Mouse (Mus musculus) retina, embryonic 14.5 days (tissue): Measurements from ENCODE around the gene Serpinb5.
"Not testable (repeated sequence)": the region's sequence is repeated elsewhere in the genome, so short reads cannot be mapped to it uniquely, and the experiment has no call there.

ENCODE experiments used
- DNase-seq: peaks from one replicate; pipeline ENCODE4 v3.0.0-alpha.2; 2015; ENCODE audit warnings: low spot score

Gene Serpinb5

DNA sequence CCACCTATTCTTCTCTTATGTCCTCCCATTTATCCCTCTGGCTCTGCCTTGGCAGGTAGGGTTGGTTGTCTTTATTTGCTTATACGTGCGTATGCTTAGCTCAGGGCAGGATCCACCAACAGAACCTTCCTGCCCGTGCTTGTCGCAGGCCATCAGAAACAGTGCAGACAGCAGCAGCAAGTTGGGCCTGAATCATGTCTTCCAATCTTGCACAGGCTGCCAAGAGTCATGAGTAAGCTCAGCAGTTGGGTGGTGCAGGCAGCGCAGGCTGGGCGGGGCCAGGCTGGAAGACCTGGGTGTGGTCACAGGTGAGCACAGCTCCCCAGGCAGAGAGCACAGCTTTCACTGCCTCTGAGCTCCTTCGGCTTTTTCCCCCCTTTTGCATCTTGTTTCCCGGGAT is at the start of gene Serpinb5:
Serpinb5 (plus strand) TSS at position 327 of the 400 bp plus-strand sequence.
- DNase-seq: no peak

DNA sequence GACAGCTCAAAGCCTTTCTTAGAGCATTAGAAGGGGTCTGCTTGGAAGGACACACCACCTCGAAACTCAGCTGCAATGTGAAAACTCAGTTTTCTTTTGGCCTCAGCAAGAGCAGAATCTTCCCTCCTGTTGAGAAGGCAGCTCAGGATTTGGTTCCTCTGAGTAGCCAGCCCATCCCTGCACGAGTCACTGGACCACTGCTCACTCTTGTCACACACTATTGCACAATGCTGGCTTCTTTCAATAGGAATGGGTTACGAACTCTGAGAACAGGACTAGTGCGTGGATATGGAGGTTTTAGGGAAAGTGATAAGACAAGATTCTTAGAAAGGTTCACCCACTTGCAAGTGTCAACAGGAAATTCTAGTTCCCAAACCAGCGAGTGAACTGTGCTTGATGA is 46.1 kb upstream of the Serpinb5 start:
- DNase-seq: no peak

DNA sequence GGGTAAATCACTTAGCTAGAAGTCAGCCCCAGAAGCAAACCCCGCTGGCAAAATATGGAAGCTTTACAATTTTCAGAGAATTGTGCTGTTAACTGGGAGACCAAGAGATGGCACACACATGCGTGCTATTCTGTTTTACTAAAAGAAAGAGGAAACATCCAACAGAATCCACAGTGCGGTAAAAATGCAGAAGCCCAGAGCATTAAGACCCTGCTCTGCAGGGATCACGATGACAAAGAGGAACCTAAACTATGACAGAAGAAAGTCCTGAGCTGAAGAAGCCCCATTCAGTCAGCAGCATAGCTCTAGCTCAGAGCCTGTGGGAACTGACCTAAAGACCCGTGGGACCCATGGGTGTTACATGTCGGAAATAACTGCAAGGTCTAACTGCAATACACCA is 45.7 kb upstream of the Serpinb5 start:
- DNase-seq: no peak

DNA sequence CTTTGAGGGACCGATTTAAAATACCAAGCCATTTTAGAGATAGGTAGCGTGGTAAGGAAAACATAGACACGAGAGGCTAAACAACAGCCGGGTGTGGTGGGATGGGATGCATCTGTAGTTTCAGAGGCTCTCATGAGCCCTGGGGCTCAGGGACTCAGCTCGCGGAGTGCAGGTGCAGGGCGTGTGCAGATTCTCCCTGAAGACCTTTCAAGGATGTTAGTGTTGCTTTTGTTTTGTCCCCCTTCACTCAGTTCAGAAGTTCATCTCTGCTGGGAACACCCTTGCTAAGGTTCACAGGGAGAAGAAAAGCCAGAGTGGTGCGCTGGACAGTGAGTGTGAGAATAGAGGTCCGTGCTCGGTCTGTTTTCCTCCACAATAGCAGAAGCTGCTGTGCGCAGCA is 44.2 kb upstream of the Serpinb5 start:
- no peak for DNase-seq

DNA sequence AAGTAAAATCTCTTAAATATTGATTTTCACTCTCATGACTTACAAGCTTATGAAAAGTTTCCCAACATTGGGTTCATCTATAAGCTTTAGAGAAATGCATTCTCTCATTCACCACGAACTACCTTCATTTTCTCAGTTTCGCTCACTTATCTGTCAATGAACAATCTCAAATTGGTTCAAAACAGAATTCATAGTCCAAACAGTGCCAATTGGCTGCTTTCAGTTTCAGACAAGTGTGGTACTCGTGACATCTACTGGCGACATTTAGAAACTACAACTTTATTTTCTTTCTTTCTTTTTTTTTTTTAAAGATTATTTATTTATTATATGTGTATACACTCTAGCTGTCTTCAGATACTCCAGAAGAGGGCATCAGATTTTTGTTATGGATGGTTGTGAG is 42.6 kb upstream of the Serpinb5 start:
- peak; percentile 71 for DNase-seq

DNA sequence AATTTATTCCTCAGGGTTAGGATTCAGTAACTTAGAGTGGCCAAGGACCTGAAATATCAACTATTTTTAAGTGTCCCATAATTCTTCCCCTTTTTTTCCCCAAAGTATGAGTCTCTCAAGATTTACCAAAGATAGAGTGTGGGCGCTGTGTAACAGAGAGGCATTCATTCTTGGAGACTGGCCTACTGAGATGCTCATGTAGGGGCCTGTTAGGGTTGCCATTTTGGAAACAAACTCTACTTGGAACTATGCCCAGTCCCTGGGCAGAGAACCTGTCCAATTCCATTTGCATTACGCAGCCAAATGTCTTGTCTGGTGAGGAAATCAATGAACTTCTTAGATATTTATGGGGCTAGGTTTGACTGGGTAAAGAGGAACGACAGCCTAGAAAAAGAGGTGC is 38.7 kb upstream of the Serpinb5 start:
- no peak for DNase-seq

DNA sequence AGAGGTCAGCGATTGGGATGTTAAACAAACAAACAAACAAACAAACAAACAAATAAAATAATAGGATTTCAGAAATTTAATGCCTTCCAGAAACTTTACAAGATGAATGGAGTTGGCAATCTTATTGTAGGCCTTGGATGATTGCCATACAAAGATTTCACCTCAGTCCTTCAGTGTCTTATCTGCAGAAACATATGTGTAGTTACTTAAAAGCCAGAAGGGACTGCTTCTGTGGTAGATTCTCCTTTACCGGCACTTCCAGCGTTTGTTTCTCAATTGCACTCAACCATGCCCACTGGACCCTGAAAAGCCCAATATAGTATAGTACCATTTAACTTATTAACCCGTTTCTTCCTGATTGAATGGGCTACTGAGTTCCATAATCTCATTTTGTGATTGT is 32.2 kb upstream of the Serpinb5 start:
- DNase-seq: no peak

DNA sequence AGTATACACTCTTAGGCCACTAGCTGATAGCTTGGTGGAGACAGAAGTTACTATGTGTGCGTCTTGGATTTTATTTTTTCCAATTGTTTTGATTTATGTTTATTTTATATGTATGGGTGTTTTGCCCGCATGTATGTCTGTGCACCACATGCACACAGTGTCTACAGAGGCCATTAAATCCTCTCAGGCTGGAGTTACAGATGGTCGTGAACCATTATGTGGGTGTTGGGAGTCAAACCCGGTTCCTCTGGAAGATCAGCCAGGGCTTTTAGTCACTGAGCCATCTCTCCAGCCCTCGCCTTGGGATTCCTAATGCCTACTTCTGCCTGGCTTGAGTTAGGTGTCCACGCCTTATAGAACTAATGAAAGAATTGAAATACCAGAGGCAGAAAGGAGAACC is 4.6 kb downstream of the Serpinb5 start:
- no peak for DNase-seq

DNA sequence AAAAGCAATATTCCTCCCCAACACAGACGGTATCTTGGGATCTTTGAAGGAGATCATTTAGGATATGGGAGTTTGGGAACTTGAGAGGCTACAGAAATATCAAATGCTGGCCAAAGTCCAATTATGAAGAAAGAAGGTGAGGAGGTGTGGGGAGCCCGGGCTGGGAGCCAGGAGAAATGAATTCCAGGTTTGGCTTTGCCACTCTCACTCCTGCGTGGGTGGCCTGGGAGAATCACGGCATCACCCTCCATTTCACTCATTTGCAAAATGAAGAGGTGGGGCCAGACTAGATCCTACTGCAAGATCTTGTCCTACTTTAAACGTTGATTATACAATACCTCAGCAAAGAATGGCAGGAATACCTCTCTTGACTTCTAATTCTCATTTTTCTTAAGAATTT is 5.1 kb downstream of the Serpinb5 start:
- DNase-seq: no peak

DNA sequence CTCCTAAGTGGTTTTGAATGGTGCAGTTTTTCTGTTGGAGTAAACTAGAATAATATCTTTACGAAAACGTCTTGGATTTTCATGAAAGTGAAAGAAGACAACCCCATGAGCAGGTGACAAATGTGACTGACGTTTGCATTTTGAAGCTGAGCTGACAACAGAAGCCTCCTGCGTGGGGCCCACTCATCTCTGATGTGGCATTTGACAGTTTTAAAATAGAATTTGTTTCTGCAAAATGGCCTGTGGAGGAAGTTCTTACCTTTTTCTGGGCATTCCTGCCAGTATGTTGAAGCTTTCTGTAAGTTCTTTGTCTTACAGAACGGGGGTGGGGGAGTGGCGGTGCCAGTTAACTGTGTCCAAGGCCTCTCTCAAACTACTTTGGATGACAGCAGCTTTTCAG is 5.8 kb downstream of the Serpinb5 start:
- no peak for DNase-seq

DNA sequence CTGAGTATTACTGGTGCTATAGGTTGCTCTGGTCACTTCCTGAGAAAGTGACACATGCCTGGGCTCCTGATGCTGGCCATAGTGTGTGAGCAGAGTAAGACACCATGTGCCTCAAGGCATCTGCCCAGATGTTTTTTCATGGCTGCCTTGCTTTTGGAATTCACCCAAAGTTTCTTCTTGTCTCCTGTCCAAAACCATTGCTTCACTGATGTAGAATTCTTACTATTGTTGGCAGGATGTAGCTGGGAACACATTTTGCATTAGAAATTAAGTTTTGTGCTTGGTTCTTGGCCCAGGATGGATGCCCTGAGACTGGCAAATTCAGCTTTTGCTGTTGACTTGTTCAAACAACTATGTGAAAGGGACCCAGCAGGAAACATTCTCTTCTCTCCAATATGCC is 9.0 kb downstream of the Serpinb5 start:
- no peak for DNase-seq

DNA sequence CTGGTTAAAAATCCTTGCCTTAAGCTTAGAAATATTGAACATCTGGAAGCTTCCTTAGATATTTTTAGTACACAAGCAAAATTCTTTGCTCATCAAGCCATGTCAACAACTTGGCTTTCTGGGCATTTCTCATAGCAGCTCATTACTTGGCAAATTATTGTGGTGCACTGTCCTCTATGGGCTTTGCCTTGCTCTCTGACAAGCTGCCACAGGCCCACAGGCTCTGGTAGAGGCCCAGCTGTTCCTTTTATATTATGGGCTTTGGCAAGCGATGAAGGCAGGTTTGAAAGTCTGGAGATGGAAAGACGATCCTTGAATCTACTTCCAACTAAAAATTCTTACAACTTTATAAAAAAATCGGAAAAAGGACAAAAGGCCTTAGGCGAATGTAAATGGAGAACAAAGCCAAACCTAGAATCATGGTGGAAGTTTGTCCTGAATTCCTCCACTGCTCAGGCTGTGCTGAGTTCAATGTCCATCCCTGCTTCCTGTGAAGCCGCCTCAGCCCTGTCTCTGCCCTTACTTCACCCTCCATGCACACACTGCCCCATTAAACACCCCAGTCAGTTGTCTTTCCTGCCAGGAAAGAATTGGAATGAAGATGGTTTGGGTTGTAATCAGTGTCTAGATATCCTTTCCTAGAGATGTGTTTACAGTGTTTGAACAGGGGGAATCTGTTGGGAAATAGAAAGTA is 14.4 kb downstream of the Serpinb5 start:
- no peak for DNase-seq

DNA sequence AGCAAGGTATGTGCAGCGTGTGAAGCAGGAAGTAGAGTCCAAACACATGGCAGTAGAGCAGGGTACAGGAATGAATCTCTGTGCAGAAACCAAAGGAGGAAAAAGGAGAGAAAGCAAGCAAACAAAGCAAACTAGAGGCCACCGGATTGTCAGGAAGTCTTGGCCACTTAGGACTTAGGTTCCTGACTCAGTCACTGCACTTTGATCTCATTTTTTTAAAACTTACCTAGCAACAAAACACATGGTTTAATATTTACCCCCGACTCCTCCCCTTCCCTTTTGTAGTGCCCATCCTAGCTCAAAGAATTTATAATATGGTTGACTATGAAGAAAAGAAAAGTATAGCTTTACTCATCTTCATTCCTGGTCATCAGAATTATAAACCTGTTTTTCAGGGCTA is 15.2 kb downstream of the Serpinb5 start:
- no peak for DNase-seq

DNA sequence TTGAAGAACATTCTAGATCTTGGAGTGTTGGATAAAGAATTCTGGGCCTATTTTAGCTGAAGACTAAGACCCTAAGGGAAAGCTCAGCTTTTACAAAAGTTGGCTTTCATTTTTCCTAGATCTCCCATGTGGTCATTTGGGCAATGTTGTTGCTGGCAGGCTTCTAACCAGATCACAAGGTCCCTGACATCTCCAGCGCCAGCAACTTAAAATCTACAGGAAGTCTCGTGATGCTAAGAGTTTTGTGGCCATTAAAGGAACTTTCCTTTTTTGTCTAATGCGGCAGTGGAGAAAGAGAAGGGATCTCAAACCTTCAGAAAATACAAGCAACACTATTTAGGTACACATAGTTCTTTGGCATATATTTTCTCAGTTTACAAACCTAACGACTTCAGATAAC is 21.8 kb downstream of the Serpinb5 start:
- no peak for DNase-seq

DNA sequence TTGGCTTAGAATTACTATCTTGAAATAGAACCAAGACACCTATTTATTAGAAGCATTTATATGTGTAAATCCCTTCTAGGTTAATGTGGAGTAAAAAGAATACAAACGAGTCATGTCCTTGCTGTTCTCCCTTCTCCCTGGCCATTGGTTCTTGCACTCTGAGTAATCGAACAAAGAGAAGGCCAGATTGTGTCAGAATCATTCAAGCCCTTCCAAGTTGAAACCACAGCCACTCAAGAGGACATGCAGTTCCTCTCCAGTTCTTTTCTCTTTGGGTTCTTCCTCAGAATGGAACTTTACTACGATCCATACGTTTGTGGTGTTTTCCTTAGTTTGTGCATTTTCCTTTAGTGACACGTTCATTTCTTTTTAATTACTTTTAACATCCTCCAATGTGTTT is 22.4 kb downstream of the Serpinb5 start:
- no peak for DNase-seq

DNA sequence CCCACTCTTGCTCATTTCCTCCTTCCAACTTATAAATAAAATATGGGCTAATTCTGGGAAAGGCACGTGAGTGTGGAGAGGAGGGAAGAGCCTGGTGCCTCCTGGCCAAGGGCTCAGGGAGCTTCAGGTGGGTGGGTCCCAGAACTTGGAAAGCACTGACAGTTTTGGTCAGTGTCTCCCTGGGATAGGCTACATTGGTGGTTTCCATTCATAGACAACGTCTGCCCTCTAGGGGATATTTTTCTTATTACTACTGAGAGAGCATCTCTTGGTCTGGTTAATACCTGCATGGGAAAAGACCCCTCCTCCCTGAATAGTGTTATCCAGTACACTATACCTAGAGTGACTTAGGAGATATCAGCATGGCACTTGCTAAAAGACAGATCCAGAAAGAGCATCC is 22.8 kb downstream of the Serpinb5 start:
- peak; percentile 60 for DNase-seq

DNA sequence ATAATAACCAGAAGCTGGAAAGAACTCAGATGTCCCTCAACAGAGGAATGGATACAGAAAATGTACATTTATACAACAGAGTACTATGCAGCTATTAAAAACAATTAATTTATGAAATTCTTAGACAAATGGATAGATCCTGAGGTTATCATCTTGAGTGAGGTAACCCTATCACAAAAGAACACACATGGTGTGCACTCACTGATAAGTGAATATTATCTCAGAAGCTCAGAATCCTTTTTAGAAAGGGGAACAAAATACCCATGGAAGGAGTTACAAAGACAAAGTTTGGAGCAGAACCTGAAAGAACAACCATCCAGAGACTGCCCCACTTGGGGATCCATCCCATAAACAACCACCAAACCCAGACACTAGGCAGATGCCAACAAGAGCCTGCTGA is 34.2 kb downstream of the Serpinb5 start:
- not testable (repeated sequence) for DNase-seq

DNA sequence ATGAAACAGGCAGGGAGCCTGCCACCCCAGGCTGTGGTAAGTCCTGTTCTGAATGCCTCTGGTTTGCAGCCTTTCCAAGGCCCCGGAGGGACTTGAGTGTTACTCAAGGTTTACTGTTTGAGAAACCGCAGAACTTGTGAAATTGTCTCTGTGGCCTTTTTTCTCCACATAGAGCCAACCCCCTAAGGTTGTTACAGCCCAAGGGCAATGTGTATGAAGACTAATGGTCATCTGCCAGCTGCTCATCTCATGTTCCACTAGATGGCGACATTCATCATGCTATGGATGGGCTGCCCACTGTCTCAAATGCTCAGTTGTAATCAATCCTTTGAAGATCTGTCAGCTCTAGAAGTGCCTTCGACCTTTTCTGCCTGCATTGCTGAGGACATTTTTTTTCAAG is 40.4 kb downstream of the Serpinb5 start:
- DNase-seq: peak; percentile 49

DNA sequence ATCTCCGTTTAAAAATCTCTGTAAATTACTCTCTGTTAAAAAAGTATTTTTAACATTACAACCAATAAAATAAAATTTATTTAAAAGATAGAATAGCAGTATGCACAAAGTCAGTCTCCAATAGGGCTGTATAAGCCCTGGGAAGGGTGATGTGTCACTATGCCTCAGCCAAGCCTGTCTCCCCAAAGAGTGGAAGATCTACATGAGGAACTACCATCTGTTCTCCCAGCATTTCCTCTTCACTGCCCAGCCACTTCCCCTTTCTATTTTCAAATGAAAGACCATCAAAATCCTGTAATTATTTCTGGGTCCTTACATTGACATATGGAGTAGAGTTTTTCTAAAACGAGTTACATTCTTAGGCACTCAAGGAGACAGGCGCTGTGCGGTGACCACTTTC is 71.0 kb downstream of the Serpinb5 start:
- DNase-seq: no peak
